Mouse (Mus musculus) adipocyte (in vitro differentiated cells): ENCODE measurements around the gene Stat3.

Experiments
- DNase-seq: peaks from one replicate; pipeline ENCODE4 v3.0.0-alpha.2; 2016; ENCODE audit warnings: low spot score

Gene Stat3

GRCm38 (mm10) chr11:100920887-100921624 is 18.3 kb downstream of the Stat3 start:
- DNase-seq = no peak

- DNase-seq = no peak
These were observed 21.3 kb downstream of the Stat3 start for GRCm38 (mm10) chr11:100918007-100918406.

DNA sequence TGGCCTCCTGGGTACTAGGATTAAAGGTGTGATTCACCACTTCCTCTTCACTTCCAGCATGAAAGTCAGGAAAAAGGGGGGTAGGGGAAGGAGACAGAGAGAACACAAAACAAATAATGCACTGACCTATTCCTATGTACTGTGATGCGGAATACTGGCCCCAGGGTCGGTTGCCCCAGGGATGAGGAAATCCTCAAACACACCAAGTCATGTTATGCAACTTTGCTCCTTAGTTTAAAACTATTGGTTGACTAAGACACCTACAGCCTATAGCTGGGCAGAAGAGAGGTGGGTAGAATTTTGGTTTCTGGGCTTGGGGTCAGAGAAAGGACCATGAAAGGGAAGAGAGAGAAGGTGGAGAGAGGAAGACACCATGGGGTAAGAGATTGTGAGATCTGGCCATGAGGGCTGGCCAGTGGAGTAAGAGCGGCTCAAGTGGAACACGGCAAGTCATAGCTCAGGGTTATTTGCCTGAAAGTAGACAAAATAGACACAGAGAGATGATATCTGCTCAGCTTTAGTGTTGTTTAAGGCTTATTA is 22.8 kb downstream of the Stat3 start:
- DNase-seq = no peak

DNA sequence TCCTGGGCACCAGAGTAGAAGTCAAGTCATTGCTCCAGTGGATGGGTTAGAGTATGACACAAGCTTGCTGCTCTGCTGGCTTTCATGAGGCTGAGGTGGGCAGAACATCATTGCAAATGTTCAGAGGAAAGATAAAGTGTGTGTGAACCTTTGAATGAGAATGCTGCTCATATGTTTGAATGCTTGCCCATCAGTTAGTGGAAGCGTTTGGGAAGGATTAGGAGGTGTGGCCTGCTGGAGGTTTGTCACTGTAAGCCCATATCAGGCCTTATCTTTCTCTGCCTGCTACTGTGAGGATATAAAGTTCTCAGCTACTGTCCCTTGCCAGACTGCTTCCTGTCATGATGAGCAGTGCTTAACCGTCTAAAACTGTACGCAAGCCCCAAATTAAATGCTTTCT is 24.3 kb downstream of the Stat3 start:
- DNase-seq = no peak

- DNase-seq = no peak
These were observed 24.9 kb downstream of the Stat3 start for GRCm38 (mm10) chr11:100914415-100914814.

- DNase-seq = no peak
These were observed 26.8 kb downstream of the Stat3 start for GRCm38 (mm10) chr11:100912401-100913155.

GRCm38 (mm10) chr11:100908567-100908966 is 30.8 kb downstream of the Stat3 start:
- DNase-seq = no peak

DNA sequence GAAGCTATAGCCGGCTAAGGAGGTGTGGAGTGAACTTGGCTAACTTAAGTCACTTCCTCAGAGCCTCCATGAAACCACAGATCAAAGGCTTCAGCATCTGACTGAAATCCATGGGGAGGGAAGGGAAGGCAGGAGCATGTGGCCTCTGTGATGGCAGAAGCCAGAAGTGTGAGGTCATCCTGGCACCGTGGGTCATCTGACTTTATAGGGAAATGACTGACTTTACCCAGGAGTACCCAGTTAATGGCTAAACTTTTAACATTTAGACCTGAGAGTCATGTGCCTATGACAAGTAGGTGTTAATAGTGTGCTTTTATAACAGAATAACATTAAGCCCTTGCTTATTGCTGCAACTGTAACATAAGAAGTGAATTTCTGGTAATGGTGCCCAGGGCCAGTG is 31.2 kb downstream of the Stat3 start:
- DNase-seq = no peak

- DNase-seq = no peak
These were observed 32.5 kb downstream of the Stat3 start for GRCm38 (mm10) chr11:100906885-100907284.

GRCm38 (mm10) chr11:100905929-100906328 is 33.4 kb downstream of the Stat3 start:
- DNase-seq = no peak

DNA sequence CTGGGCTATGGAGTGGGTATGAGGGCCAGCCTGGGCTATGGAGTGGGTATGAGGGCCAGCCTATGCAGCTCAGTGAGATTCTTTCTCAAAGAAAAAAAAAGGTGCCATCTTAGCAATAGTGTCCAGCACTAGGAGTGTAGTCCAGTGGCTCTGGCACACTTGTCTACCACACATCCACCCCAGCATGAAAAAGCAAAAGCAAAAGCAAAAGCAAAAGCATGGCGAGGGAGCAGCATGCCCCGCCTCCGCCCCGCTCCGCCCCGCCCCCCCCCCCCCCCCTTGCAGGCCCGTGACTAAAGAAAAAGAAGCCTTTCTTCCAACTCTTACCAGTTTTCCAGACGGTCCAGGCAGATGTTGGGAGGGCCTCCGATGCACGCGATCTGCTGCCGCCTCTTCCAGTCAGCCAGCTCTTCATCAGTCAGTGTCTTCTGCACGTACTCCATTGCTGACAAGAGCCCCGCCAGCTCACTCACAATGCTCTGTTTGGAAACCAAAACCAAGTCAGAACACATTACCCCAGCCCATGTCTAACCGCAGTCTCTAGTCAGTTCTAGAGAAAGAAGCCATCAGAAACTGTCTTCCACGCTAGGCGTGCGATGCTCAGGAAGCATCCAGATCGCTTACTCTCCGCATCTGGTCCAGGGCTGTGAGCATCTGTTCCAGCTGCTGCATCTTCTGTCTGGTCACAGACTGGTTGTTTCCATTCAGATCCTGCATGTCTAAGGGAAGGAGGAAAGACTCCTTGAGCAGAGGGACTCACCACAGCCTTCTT is 34.6 kb downstream of the Stat3 start:
- no peak for DNase-seq

DNA sequence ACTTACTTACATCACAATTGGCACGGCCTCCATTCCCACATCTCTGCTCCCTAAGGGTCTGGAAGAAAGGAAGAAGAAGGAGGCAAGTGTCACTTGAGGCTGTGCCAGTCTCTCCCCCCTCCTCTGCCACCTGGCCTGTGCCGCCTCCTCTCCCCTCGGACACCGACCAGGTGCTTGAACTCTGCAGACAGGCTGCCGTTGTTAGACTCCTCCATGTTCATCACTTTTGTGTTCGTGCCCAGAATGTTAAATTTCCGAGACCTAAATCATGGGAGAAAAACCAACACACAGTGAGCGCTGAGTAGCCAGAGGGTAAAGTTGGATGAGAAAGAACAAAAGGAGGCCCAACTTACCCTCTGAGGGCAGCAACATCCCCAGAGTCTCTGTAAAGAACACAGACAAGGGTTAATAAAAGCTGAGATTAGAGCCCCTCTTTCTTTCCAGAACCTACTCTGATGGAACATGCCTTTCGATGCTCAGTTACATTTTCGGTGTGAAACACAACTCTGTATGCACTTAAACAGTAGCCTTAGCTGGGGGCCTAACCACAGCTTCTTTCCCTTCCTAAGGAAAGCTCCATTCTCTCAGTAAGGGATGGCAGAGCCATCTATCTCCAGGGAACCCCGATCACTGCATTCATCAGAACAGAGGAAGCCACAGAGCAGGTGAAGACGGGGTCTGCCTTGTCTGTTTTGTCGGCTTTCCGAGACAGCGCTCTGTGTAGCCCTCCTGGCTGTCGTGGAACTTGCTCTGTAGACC is 40.7 kb downstream of the Stat3 start:
- no peak for DNase-seq

GRCm38 (mm10) chr11:100897294-100898231 is 41.8 kb downstream of the Stat3 start:
- DNase-seq = no peak

- DNase-seq = no peak
These were observed 43.3 kb downstream of the Stat3 start for GRCm38 (mm10) chr11:100896078-100896477.

DNA sequence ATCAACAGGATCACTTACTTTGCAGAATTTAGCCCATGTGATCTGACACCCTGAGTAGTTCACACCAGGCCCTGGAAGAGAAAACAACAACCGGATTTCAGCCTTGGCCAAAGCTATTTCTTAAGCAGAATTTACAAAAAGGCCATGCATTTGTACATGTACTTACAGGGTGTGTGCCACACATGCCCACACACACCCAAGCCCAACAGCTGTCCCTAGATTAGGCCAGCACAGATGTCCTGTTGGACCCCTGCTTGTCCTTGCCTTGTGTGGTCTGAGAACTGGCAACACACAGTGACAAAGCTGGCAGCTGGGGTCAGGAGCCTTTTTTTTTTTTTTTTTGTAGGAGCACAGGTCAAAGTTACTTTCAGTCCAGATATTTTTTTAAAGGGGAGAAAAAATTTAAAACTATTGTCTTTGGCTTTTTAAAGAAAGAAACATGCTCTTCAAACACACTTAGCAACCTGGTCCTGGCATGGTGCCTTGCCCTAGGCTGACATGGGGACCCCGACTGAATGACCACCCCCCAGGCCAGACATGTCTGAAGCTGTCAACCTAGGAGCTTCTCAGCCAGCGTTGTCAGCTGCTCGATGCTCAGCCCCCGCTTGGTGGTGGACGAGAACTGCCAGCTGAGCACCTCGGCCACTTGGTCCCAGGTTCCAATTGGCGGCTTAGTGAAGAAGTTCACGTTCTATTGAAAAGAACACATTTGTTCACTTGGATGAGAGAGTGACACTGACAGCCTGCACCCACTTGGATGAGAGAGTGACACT is 45.0 kb downstream of the Stat3 start:
- DNase-seq = peak; percentile 58

DNA sequence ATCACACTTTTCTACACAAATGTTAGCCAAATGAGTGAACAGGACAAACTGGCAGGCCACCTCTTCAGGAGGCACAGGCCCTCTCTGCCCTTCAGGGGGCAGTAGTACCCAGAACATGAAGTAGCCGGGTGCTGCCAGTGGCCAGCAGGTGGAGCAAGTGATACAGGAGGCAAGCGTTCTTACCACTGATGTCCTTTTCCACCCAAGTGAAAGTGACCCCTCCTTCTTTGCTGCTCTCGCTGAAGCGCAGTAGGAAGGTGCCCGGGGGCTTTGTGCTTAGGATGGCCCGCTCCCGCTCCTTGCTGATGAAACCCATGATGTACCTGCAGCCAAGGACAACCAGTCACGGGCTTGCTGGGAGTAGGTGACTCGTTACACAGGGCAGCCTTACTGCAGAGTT is 45.9 kb downstream of the Stat3 start:
- DNase-seq = peak; percentile 93

DNA sequence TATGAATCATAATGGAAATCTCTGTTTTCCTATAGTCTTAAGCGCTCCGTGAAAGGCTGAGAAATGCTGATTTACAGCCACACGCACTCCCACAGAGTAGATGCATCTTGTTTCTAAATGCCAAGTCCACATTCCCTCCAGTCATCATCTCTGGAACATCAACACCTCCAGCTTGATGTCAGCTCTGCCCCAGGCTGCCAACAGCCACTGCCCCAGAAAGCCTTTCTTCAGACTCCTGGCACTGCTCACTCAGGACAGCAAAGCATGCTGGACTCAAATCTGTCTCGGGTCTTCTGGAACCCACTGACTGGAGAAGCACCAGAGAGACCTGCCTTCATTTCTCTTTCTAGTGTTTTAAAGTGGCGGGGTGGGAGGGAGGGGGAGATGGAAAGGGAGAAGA is 46.9 kb downstream of the Stat3 start:
- DNase-seq = peak; percentile 30

GRCm38 (mm10) chr11:100891256-100892123 is 47.9 kb downstream of the Stat3 start:
- no peak for DNase-seq

DNA sequence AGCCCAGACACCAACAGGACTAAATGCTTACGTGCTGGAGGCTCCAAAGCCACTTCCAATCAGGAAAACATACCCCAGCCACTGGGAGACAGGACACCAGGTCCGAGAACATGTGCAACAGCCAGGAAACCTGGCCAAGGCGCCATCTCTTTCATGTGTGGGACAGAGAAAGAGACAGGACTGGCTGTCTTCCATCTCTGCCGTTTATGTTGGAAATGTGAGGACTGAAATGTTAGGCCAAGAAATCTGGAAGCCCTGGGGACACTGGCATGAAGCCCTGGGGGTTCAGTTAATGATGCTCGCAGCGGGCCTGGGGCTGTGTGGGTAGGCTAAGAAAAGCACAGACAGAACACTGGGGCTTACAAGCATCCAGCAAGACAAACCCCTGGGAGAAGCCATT is 48.9 kb downstream of the Stat3 start:
- peak; percentile 31 for DNase-seq
